Mouse (Mus musculus): ENCODE results near the gene Pkn3. TPM values are rescaled to one million over a fixed set of nuclear protein-coding genes. Genes with fewer than 3 reads are reported as not detected.

The Pkn3 gene
- polyA plus RNA-seq (2015; fragmentation: Nextera tagmentation; extraction: Ambion mirVana) = 2.1 and 2.3 TPM in 2 replicates

- H3K4me3 ChIP-seq (ENCODE audit: low read depth, low read length) = peak within 1 kb of the TSS; percentile 72
- H3K36me3 ChIP-seq (ENCODE audit: control insufficient read depth, insufficient read depth) = no peaks in the 10 kb centered on the region; the same call in none of the 2 replicates
- WGBS (ENCODE audit: insufficient replicate concordance) = under 1% methylated on average over 53 of the region's 53 CpGs
- no peaks in the 10 kb centered on the region for H3K27me3 ChIP-seq (ENCODE audit: control insufficient read depth, insufficient read depth, low read depth, low read length)
- H3K4me2 ChIP-seq (ENCODE audit: low read depth, low read length) = peak within 1 kb of the TSS; percentile 98
- H3K9me3 ChIP-seq (replicated peaks; ENCODE audit: control insufficient read depth, low read length) = no peaks in the 10 kb centered on the region
- H3K27ac ChIP-seq (ENCODE audit: low read length) = peak within 1 kb of the TSS; percentile 66
- peak; percentile 75 for ATAC-seq (ENCODE audit: low read depth)
- peaks cover 16% of the 10 kb centered on the region for H3K4me1 ChIP-seq (ENCODE audit: control insufficient read depth, low read depth, low read length)
- peak within 1 kb of the TSS; percentile 71 for H3K9ac ChIP-seq (ENCODE audit: low read depth, low read length)
These were observed at the start of gene Pkn3 for GRCm38 (mm10) chr2:30077502-30078348. Gene Pkn3, plus strand, starts transcription at chr2:30077684.

GRCm38 (mm10) chr2:30032244-30032846 lies 45.1 kb upstream of the Pkn3 start:
- no peak for ATAC-seq (ENCODE audit: low read depth)

GRCm38 (mm10) chr2:30032957-30033356 lies 44.5 kb upstream of the Pkn3 start:
- Histone ChIP-seq H3K4me2 (ENCODE audit: low read depth, low read length) (no peak overlapping the region), H3K36me3 (ENCODE audit: control insufficient read depth, insufficient read depth) (peaks cover 3% of the 10 kb centered on the region; the same call in 1 of the 2 replicates), H3K4me1 (ENCODE audit: control insufficient read depth, low read depth, low read length) (no peaks in the 10 kb centered on the region), H3K9ac (ENCODE audit: low read depth, low read length) (no peak overlapping the region), H3K4me3 (ENCODE audit: low read depth, low read length) (no peak overlapping the region), H3K27ac (ENCODE audit: low read length) (no peak overlapping the region), H3K27me3 (ENCODE audit: control insufficient read depth, insufficient read depth, low read depth, low read length) (no peaks in the 10 kb centered on the region), H3K9me3 (replicated peaks; ENCODE audit: control insufficient read depth, low read length) (no peaks in the 10 kb centered on the region)
- WGBS (ENCODE audit: insufficient replicate concordance) = 73% methylated on average over 6 of the region's 6 CpGs
- no peak for ATAC-seq (ENCODE audit: low read depth)

More at GRCm38 (mm10) chr2:30032244-30032846, 45.1 kb upstream of the Pkn3 start:
- Histone ChIP-seq H3K9ac (ENCODE audit: low read depth, low read length) (no peak overlapping the region), H3K36me3 (ENCODE audit: control insufficient read depth, insufficient read depth) (peaks cover 3% of the 10 kb centered on the region; the same call in 1 of the 2 replicates), H3K4me1 (ENCODE audit: control insufficient read depth, low read depth, low read length) (no peaks in the 10 kb centered on the region), H3K27ac (ENCODE audit: low read length) (no peak overlapping the region), H3K9me3 (replicated peaks; ENCODE audit: control insufficient read depth, low read length) (no peaks in the 10 kb centered on the region), H3K4me2 (ENCODE audit: low read depth, low read length) (no peak overlapping the region), H3K4me3 (ENCODE audit: low read depth, low read length) (no peak overlapping the region), H3K27me3 (ENCODE audit: control insufficient read depth, insufficient read depth, low read depth, low read length) (no peaks in the 10 kb centered on the region)
- WGBS (ENCODE audit: insufficient replicate concordance) = 57% methylated on average over 11 of the region's 11 CpGs

GRCm38 (mm10) chr2:30037762-30038161 lies 39.7 kb upstream of the Pkn3 start:
- Histone ChIP-seq H3K9ac (ENCODE audit: low read depth, low read length) (no peak overlapping the region), H3K27ac (ENCODE audit: low read length) (no peak overlapping the region), H3K36me3 (ENCODE audit: control insufficient read depth, insufficient read depth) (no peaks in the 10 kb centered on the region), H3K27me3 (ENCODE audit: control insufficient read depth, insufficient read depth, low read depth, low read length) (no peaks in the 10 kb centered on the region), H3K4me1 (ENCODE audit: control insufficient read depth, low read depth, low read length) (peaks cover 5% of the 10 kb centered on the region), H3K4me2 (ENCODE audit: low read depth, low read length) (no peak overlapping the region), H3K4me3 (ENCODE audit: low read depth, low read length) (no peak overlapping the region), H3K9me3 (replicated peaks; ENCODE audit: control insufficient read depth, low read length) (no peaks in the 10 kb centered on the region)
- WGBS (ENCODE audit: insufficient replicate concordance) = 57% methylated on average over 2 of the region's 2 CpGs
- no peak for ATAC-seq (ENCODE audit: low read depth)

- Histone ChIP-seq H3K4me3 (ENCODE audit: low read depth, low read length) (no peak overlapping the region), H3K4me2 (ENCODE audit: low read depth, low read length) (no peak overlapping the region), H3K9me3 (replicated peaks; ENCODE audit: control insufficient read depth, low read length) (no peaks in the 10 kb centered on the region), H3K27me3 (ENCODE audit: control insufficient read depth, insufficient read depth, low read depth, low read length) (no peaks in the 10 kb centered on the region), H3K36me3 (ENCODE audit: control insufficient read depth, insufficient read depth) (no peaks in the 10 kb centered on the region), H3K27ac (ENCODE audit: low read length) (no peak overlapping the region), H3K4me1 (ENCODE audit: control insufficient read depth, low read depth, low read length) (peaks cover 6% of the 10 kb centered on the region), H3K9ac (ENCODE audit: low read depth, low read length) (no peak overlapping the region)
- ATAC-seq (ENCODE audit: low read depth) = no peak
- 79% methylated on average over 10 of the region's 10 CpGs for WGBS (ENCODE audit: insufficient replicate concordance)
These were observed 39.1 kb upstream of the Pkn3 start for GRCm38 (mm10) chr2:30038370-30038769.

GRCm38 (mm10) chr2:30039687-30040086 lies 37.8 kb upstream of the Pkn3 start:
- no peak overlapping the region for H3K27ac ChIP-seq (ENCODE audit: low read length)
- no peak overlapping the region for H3K4me2 ChIP-seq (ENCODE audit: low read depth, low read length)
- H3K36me3 ChIP-seq (ENCODE audit: control insufficient read depth, insufficient read depth) = no peaks in the 10 kb centered on the region
- no peak overlapping the region for H3K9ac ChIP-seq (ENCODE audit: low read depth, low read length)
- H3K4me3 ChIP-seq (ENCODE audit: low read depth, low read length) = no peak overlapping the region
- H3K4me1 ChIP-seq (ENCODE audit: control insufficient read depth, low read depth, low read length) = peaks cover 6% of the 10 kb centered on the region
- H3K27me3 ChIP-seq (ENCODE audit: control insufficient read depth, insufficient read depth, low read depth, low read length) = no peaks in the 10 kb centered on the region
- H3K9me3 ChIP-seq (replicated peaks; ENCODE audit: control insufficient read depth, low read length) = no peaks in the 10 kb centered on the region
- ATAC-seq (ENCODE audit: low read depth) = no peak

GRCm38 (mm10) chr2:30042445-30042844 lies 35.0 kb upstream of the Pkn3 start:
- no peak for ATAC-seq (ENCODE audit: low read depth)
- Histone ChIP-seq H3K27ac (ENCODE audit: low read length) (no peak overlapping the region), H3K4me2 (ENCODE audit: low read depth, low read length) (no peak overlapping the region), H3K9ac (ENCODE audit: low read depth, low read length) (no peak overlapping the region), H3K4me1 (ENCODE audit: control insufficient read depth, low read depth, low read length) (peaks cover 6% of the 10 kb centered on the region), H3K27me3 (ENCODE audit: control insufficient read depth, insufficient read depth, low read depth, low read length) (no peaks in the 10 kb centered on the region), H3K9me3 (replicated peaks; ENCODE audit: control insufficient read depth, low read length) (no peaks in the 10 kb centered on the region), H3K4me3 (ENCODE audit: low read depth, low read length) (no peak overlapping the region), H3K36me3 (ENCODE audit: control insufficient read depth, insufficient read depth) (no peaks in the 10 kb centered on the region)
- WGBS (ENCODE audit: insufficient replicate concordance) = 3% methylated on average over 4 of the region's 4 CpGs

GRCm38 (mm10) chr2:30044550-30044949 lies 32.9 kb upstream of the Pkn3 start:
- no peaks in the 10 kb centered on the region for H3K27me3 ChIP-seq (ENCODE audit: control insufficient read depth, insufficient read depth, low read depth, low read length)
- no peak for ATAC-seq (ENCODE audit: low read depth)
- H3K36me3 ChIP-seq (ENCODE audit: control insufficient read depth, insufficient read depth) = no peaks in the 10 kb centered on the region
- H3K4me1 ChIP-seq (ENCODE audit: control insufficient read depth, low read depth, low read length) = peaks cover 15% of the 10 kb centered on the region
- no peak overlapping the region for H3K27ac ChIP-seq (ENCODE audit: low read length)
- H3K4me2 ChIP-seq (ENCODE audit: low read depth, low read length) = no peak overlapping the region
- WGBS (ENCODE audit: insufficient replicate concordance) = 69% methylated on average over 5 of the region's 5 CpGs
- no peaks in the 10 kb centered on the region for H3K9me3 ChIP-seq (replicated peaks; ENCODE audit: control insufficient read depth, low read length)
- H3K9ac ChIP-seq (ENCODE audit: low read depth, low read length) = no peak overlapping the region
- H3K4me3 ChIP-seq (ENCODE audit: low read depth, low read length) = no peak overlapping the region

GRCm38 (mm10) chr2:30047127-30047526 lies 30.4 kb upstream of the Pkn3 start:
- no peak for ATAC-seq (ENCODE audit: low read depth)
- WGBS (ENCODE audit: insufficient replicate concordance) = 88% methylated on average over 6 of the region's 6 CpGs
- H3K4me2 ChIP-seq (ENCODE audit: low read depth, low read length) = no peak overlapping the region

More at GRCm38 (mm10) chr2:30047127-30047526, 30.4 kb upstream of the Pkn3 start:
- no peak overlapping the region for H3K4me3 ChIP-seq (ENCODE audit: low read depth, low read length)
- peaks cover 14% of the 10 kb centered on the region for H3K4me1 ChIP-seq (ENCODE audit: control insufficient read depth, low read depth, low read length)
- no peak overlapping the region for H3K27ac ChIP-seq (ENCODE audit: low read length)
- no peaks in the 10 kb centered on the region for H3K36me3 ChIP-seq (ENCODE audit: control insufficient read depth, insufficient read depth)
- no peaks in the 10 kb centered on the region for H3K9me3 ChIP-seq (replicated peaks; ENCODE audit: control insufficient read depth, low read length)
- H3K9ac ChIP-seq (ENCODE audit: low read depth, low read length) = no peak overlapping the region
- H3K27me3 ChIP-seq (ENCODE audit: control insufficient read depth, insufficient read depth, low read depth, low read length) = no peaks in the 10 kb centered on the region
